Mouse (Mus musculus): ENCODE measurements at regions not wholly inside any gene's neighbourhood (a gene's known extent, or its start where the extent isn't known, plus 50 kb on each side); places are given as distances from the start of the nearest gene placed in this dataset.

- DNase-seq = no peak
Measured at GRCm38 (mm10) chr5:51750456-51750855, 182.9 kb upstream of the Ppargc1a start.

DNA sequence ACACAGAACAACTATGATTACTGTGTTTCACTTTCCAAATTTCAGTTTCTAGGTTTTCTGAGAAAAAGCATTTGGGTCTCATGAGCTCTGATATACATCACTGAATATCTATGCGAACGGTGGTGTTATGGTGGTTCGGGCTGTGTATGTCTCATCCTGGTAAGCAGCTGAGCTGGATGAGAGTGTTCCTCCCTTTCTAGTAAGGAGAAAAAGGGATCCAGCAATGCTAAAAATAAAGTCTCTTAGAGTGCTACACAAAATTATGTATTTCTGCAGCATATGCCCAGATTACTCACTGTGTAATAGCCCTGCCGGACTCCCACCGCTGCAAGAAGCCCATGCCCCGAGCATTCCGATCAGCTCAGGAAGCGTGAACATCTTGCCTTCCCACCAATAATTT lies 173.4 kb upstream of the Ppargc1a start:
- no peak for DNase-seq

DNA sequence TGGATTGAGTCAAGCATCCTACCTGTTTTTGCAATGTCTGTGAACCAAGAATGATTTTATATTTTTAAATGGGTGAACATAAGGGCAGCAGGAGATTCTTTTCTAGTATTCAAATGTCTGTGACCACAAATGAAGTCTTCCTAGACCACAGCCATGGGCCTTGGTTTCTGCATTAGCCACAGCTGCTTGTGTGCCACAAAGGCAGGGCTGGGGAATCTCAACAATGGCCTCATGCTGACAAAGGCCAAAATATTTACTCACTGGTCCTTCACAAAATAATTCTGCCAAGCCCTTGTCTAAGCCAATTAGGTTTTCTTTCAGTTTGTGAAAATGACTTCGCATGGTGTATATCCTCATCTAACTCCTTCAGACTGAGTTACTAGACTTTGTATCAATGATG lies 162.7 kb upstream of the Ppargc1a start:
- DNase-seq = no peak

- DNase-seq = no peak
Measured at GRCm38 (mm10) chr5:51729771-51730170, 162.2 kb upstream of the Ppargc1a start.

DNA sequence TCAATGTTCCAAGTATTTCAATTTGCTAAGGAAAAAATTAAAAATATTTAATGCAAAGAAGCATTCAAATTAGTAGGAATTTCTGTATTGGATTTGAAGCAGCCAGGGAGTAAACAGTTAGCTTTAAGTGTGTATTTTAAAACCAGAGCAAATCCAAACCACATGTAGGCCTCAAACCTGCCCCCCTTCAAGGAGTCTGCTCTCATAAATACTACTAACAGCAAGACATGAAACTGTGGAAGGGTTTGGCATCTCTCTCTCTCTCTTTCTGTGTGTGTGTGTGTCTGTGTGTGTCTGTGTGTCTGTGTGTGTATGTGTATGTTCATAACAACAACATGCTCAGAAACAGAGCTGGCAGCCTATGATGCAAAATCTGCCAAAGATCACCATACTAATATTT lies 159.2 kb upstream of the Ppargc1a start:
- no peak for DNase-seq

GRCm38 (mm10) chr5:51718911-51719310 lies 151.4 kb upstream of the Ppargc1a start:
- no peak for DNase-seq

GRCm38 (mm10) chr5:51718451-51718850 lies 150.9 kb upstream of the Ppargc1a start:
- no peak for DNase-seq

GRCm38 (mm10) chr5:51711860-51712560 lies 144.5 kb upstream of the Ppargc1a start:
- no peak for DNase-seq

DNA sequence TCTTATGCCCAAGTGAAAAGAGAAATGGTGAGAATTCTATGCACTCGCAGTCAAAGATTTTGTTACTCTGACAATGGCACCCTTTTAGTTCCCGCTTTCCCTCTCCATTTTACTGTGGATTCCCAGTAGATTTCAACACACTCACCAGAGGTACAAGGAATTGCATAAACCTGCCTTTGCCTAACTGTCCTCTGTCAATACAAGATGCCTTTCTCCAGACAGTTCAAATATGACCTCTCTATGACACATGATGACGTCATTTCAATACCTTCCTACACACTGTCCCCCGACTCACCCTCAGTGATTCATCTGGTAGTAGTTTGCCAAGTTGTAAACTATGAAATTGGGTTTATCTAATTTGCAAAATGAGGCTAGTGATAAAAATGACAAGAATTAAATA lies 143.1 kb upstream of the Ppargc1a start:
- no peak for DNase-seq

DNA sequence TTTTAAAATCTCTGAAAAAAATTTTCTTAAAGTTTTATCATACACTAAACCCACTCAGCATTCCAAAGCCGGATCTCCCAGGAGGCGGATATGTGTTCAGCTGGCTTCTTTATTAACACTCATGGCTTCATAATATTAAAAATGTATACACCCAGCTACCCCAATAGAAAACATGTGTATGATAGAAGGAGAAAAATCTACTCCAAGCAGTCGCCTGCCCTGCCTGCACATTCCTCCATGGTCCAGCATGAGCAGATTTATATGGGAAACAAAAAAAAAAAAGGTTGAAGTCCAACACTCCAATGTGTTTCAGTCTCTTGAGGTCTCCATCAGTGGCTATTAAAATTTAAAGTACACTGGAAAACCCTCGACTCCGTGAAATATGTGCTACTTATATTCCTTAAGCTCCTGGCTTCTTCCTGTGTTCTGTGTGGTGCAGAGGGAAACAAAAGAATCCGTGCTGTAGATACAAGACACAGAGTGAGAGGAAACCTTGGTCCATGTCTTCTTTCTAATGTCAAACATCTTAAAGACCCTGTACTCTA lies 142.0 kb upstream of the Ppargc1a start:
- DNase-seq = no peak

GRCm38 (mm10) chr5:51679884-51680283 lies 112.4 kb upstream of the Ppargc1a start:
- DNase-seq = no peak

DNA sequence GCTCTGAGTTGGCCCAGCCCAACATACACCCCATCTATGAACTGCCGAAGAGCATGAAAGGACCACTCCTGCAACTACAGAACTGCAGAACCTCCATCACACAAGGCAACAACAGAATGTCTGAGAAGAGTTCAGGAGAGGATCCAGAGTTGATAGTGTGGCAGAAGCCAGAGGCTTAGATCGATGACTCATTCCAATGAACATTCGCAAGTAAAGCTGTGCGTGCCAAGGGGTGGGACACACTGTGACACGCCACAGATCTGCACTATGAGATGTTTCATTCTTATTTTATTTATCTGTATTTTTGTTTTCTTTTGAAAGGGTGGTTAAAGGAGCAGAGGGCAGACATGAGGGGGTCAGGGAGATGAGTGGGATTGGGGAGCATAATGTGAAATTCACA lies 103.7 kb upstream of the Ppargc1a start:
- no peak for DNase-seq

DNA sequence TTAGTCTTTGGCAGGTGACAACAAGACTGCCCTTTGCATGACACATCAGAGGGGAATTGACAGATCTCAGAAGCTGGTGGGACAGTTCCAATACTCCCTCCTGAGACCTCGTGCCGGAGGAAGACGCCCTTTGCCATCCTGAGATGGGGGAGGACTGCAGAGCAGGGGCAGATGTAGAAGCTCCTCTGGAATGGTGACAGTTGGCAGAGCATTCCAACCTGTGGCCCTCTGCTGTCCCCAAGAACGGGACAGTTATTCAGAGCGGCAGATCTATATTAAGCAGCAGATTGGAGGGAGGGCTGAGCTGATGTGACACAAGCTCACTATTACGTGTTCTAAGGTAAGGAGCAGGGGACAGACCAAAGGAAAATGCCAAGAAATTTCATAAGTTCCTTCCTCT lies 97.7 kb upstream of the Ppargc1a start:
- DNase-seq = no peak

- no peak for DNase-seq
Measured at GRCm38 (mm10) chr5:51658232-51658896, 90.8 kb upstream of the Ppargc1a start.

DNA sequence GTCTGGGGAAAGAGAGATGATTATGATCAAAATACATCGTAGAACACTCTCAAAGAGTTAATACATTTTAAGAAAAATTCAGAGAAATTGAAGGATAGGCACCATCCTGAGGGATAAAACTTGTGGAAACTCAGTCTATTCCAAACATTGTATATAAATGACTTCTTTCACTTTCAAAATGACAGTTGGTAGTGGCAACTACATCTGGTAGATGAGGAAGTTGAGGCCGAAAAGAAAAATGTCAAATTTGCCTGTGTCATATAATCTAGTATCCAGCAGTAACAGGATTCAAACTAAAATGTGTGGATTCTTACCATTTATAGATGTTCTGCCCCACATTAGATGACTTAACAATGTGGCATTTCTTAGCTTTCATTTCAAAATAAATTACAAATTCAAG lies 86.0 kb upstream of the Ppargc1a start:
- DNase-seq = no peak

- DNase-seq = peak; percentile 9
Measured at GRCm38 (mm10) chr5:51624400-51624799, 56.9 kb upstream of the Ppargc1a start.

Data from cerebellum, adult 11 months (tissue).